Mouse (Mus musculus): ENCODE measurements around the gene Lingo3. TPM values are rescaled to one million over a fixed set of nuclear protein-coding genes. Genes with fewer than 3 reads are reported as not detected.

Gene Lingo3
- polyA plus RNA-seq (2012) = not detected in 2 replicates

DNA sequence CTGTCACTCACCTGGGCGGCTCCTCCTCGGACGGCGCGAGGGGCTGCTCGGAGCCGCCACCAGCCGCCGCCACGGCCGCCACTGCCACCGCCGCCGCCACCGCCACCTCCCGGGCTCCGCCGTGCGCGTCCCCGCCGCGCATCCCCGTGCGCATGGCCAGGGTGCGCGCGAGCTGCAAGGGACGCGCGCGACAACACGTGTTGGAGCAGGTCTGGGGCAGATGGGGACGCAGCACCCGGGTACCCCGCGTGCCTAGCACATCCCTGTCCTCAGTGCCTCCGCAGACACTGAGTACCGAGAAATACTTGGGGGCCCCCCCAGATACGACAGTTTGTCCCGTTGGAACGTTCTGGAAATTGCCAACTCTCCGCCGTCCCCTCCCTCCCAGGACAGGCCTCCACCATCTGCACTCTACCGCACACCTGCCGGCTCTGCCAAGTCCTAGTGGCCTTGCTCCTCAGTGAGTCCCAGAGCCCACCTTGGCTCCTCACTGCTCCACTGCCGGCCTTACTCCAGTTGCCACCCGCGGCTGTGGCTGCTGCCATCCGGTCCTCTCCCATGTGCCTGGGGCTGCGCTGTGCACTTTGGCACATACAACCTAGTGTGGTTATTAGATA, at the start of gene Lingo3:
Lingo3 (minus strand) TSS at position 109 of the 617 bp plus-strand sequence.
- H3K4me3 ChIP-seq (replicated peaks) = no peak within 1 kb of the TSS
- no peaks in the 10 kb centered on the region for H3K36me3 ChIP-seq (ENCODE audit: control insufficient read depth)
- TF ChIP-seq TAL1 (IDR thresholded peaks at IDR 0.05; ENCODE audit: low read length) (no peak), GATA1 (IDR thresholded peaks at IDR 0.05; ENCODE audit: low read length) (no peak)
- H3K4me1 ChIP-seq (ENCODE audit: control insufficient read depth) = peaks cover 15% of the 10 kb centered on the region
- no peaks in the 10 kb centered on the region; the same call in 1 of the 2 replicates for H3K9me3 ChIP-seq (ENCODE audit: control insufficient read depth, low read length)
- peaks cover 79% of the 10 kb centered on the region for H3K27me3 ChIP-seq (ENCODE audit: control insufficient read depth)

- TF ChIP-seq GATA1 (IDR thresholded peaks at IDR 0.05; ENCODE audit: low read length) (no peak), TAL1 (IDR thresholded peaks at IDR 0.05; ENCODE audit: low read length) (no peak)
- peaks cover 5% of the 10 kb centered on the region for H3K9me3 ChIP-seq (ENCODE audit: control insufficient read depth, low read length)
- no peaks in the 10 kb centered on the region for H3K36me3 ChIP-seq (ENCODE audit: control insufficient read depth)
- no peaks in the 10 kb centered on the region; the same call in 1 of the 2 replicates for H3K4me1 ChIP-seq (ENCODE audit: control insufficient read depth)
- H3K4me3 ChIP-seq (replicated peaks) = no peak overlapping the region
- peaks cover 47% of the 10 kb centered on the region for H3K27me3 ChIP-seq (ENCODE audit: control insufficient read depth)
Observed at GRCm38 (mm10) chr10:80887181-80887580, 43.3 kb upstream of the Lingo3 start.

- Histone ChIP-seq H3K4me3 (replicated peaks) (no peak overlapping the region), H3K27me3 (ENCODE audit: control insufficient read depth) (peaks cover 8% of the 10 kb centered on the region), H3K4me1 (ENCODE audit: control insufficient read depth) (peaks cover 47% of the 10 kb centered on the region), H3K9me3 (ENCODE audit: control insufficient read depth, low read length) (no peaks in the 10 kb centered on the region), H3K36me3 (ENCODE audit: control insufficient read depth) (no peaks in the 10 kb centered on the region)
- TF ChIP-seq GATA1 (IDR thresholded peaks at IDR 0.05; ENCODE audit: low read length) = no peak
- no peak for TF ChIP-seq TAL1 (IDR thresholded peaks at IDR 0.05; ENCODE audit: low read length)
Observed at GRCm38 (mm10) chr10:80881301-80881700, 37.5 kb upstream of the Lingo3 start.

DNA sequence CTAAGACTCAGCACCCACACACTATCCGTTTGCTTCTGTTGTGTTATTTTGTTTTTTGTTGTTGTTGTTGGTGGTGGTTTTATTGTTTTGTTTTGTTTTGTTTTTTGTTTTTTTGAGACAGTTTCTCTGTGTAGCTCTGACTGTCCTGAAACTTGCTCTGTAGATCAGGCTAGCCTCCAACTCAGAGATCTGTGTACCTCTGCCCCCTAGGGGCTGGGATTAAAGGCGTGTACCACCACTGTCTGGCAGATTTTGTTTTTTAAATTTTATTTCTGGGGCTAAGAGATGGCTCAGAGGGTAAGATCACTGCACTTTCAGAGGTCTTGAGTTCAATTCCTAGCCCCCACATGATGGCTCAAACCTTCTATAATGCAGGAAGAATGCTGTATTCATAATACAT, 37.1 kb upstream of the Lingo3 start:
- H3K4me1 ChIP-seq (ENCODE audit: control insufficient read depth) = peaks cover 51% of the 10 kb centered on the region
- peaks cover 8% of the 10 kb centered on the region for H3K27me3 ChIP-seq (ENCODE audit: control insufficient read depth)
- no peak for TF ChIP-seq GATA1 (IDR thresholded peaks at IDR 0.05; ENCODE audit: low read length)
- no peak for TF ChIP-seq TAL1 (IDR thresholded peaks at IDR 0.05; ENCODE audit: low read length)
- peak overlapping the region; percentile 28 for H3K4me3 ChIP-seq (replicated peaks)
- no peaks in the 10 kb centered on the region for H3K9me3 ChIP-seq (ENCODE audit: control insufficient read depth, low read length)
- H3K36me3 ChIP-seq (ENCODE audit: control insufficient read depth) = no peaks in the 10 kb centered on the region

GRCm38 (mm10) chr10:80880131-80880641, 36.3 kb upstream of the Lingo3 start:
- peaks cover 58% of the 10 kb centered on the region for H3K4me1 ChIP-seq (ENCODE audit: control insufficient read depth)

GRCm38 (mm10) chr10:80876594-80876993, 32.8 kb upstream of the Lingo3 start:
- Histone ChIP-seq H3K27me3 (ENCODE audit: control insufficient read depth) (peaks cover 11% of the 10 kb centered on the region), H3K4me3 (replicated peaks) (no peak overlapping the region), H3K36me3 (ENCODE audit: control insufficient read depth) (no peaks in the 10 kb centered on the region), H3K4me1 (ENCODE audit: control insufficient read depth) (peaks cover 80% of the 10 kb centered on the region), H3K9me3 (ENCODE audit: control insufficient read depth, low read length) (no peaks in the 10 kb centered on the region)
- no peak for TF ChIP-seq GATA1 (IDR thresholded peaks at IDR 0.05; ENCODE audit: low read length)
- no peak for TF ChIP-seq TAL1 (IDR thresholded peaks at IDR 0.05; ENCODE audit: low read length)

More at GRCm38 (mm10) chr10:80880131-80880641, 36.3 kb upstream of the Lingo3 start:
- no peaks in the 10 kb centered on the region for H3K9me3 ChIP-seq (ENCODE audit: control insufficient read depth, low read length)
- TF ChIP-seq GATA1 (IDR thresholded peaks at IDR 0.05; ENCODE audit: low read length) = no peak
- TF ChIP-seq TAL1 (IDR thresholded peaks at IDR 0.05; ENCODE audit: low read length) = no peak
- peak overlapping the region; percentile 28 for H3K4me3 ChIP-seq (replicated peaks)
- peaks cover 8% of the 10 kb centered on the region for H3K27me3 ChIP-seq (ENCODE audit: control insufficient read depth)
- H3K36me3 ChIP-seq (ENCODE audit: control insufficient read depth) = no peaks in the 10 kb centered on the region

- Histone ChIP-seq H3K27me3 (ENCODE audit: control insufficient read depth) (peaks cover 16% of the 10 kb centered on the region), H3K4me1 (ENCODE audit: control insufficient read depth) (peaks cover 83% of the 10 kb centered on the region), H3K36me3 (ENCODE audit: control insufficient read depth) (no peaks in the 10 kb centered on the region), H3K9me3 (ENCODE audit: control insufficient read depth, low read length) (peaks cover 2% of the 10 kb centered on the region; the same call in 1 of the 2 replicates), H3K4me3 (replicated peaks) (no peak overlapping the region)
- TF ChIP-seq GATA1 (IDR thresholded peaks at IDR 0.05; ENCODE audit: low read length) (no peak), TAL1 (IDR thresholded peaks at IDR 0.05; ENCODE audit: low read length) (no peak)
Observed at GRCm38 (mm10) chr10:80876028-80876427, 32.2 kb upstream of the Lingo3 start.

- peaks cover 9% of the 10 kb centered on the region for H3K36me3 ChIP-seq (ENCODE audit: control insufficient read depth)
- TF ChIP-seq TAL1 (IDR thresholded peaks at IDR 0.05; ENCODE audit: low read length) (no peak), GATA1 (IDR thresholded peaks at IDR 0.05; ENCODE audit: low read length) (no peak)
- H3K4me3 ChIP-seq (replicated peaks) = no peak overlapping the region
Observed at GRCm38 (mm10) chr10:80874035-80874434, 30.2 kb upstream of the Lingo3 start.

DNA sequence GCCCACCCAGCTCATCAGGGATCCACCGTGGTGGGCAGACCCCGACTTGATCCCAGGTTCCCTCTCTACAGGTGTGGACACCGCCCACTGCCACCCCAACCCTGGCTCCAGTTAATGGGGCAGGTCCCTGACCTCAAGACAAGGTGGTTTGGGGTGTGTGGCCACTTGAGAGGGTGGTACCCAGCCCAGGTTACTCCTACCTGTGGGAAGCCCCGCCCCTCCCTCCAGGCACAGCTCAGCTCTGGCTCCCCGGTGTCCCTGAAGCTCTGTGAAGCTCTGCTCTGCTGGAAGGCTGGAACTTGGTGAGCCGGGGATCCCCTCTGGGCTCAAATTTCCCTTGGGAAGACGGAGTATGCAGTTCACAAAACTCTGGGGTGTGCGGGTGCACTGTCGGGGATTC, 27.7 kb upstream of the Lingo3 start, which contains the start of gene Tmprss9:
Tmprss9 (plus strand) TSS at position 268 of the 400 bp plus-strand sequence.
- no peak within 1 kb of the TSS for H3K4me3 ChIP-seq (replicated peaks)
- TF ChIP-seq GATA1 (IDR thresholded peaks at IDR 0.05; ENCODE audit: low read length) (no peak), TAL1 (IDR thresholded peaks at IDR 0.05; ENCODE audit: low read length) (no peak)
- peaks cover 2% of the 10 kb centered on the region; the same call in 1 of the 2 replicates for H3K9me3 ChIP-seq (ENCODE audit: control insufficient read depth, low read length)
- peaks cover 16% of the 10 kb centered on the region for H3K27me3 ChIP-seq (ENCODE audit: control insufficient read depth)
- H3K36me3 ChIP-seq (ENCODE audit: control insufficient read depth) = peaks cover 34% of the 10 kb centered on the region
- peaks cover 66% of the 10 kb centered on the region for H3K4me1 ChIP-seq (ENCODE audit: control insufficient read depth)

More at GRCm38 (mm10) chr10:80874035-80874434, 30.2 kb upstream of the Lingo3 start:
- H3K4me1 ChIP-seq (ENCODE audit: control insufficient read depth) = peaks cover 75% of the 10 kb centered on the region
- peaks cover 16% of the 10 kb centered on the region for H3K27me3 ChIP-seq (ENCODE audit: control insufficient read depth)
- peaks cover 2% of the 10 kb centered on the region; the same call in 1 of the 2 replicates for H3K9me3 ChIP-seq (ENCODE audit: control insufficient read depth, low read length)

Measured in erythroblast, embryonic 14.5 days (primary cell).